In genomic region chrX:106015571-106016322, GRCm38 (mm10) we compare ENCODE assay signal across 8 mouse cellular contexts. TPM values are rescaled to one million over a fixed set of nuclear protein-coding genes. Genes with fewer than 3 reads are reported as not detected.
A peak's percentile ranks its signal among the peaks of the same experiment; 100 is the strongest.
DNase-seq lines count a peak whose midpoint lies in the region; ATAC-seq and TF ChIP-seq lines count a peak whose summit lies in the region.

Cox7b (plus strand) TSS chrX:106015700.

- H3K27me3 ChIP-seq in hindbrain, embryonic 16.5 days (replicated peaks; ENCODE audit: control insufficient read depth, insufficient read depth, low read length): no peaks in the 10 kb centered on the region

- peak within 1 kb of the TSS; percentile 47 for H3K4me2 ChIP-seq in hindbrain, embryonic 16.5 days (ENCODE audit: low read length)

- ATAC-seq in hindbrain, embryonic 16.5 days: peak; percentile 63

- H3K27ac ChIP-seq in cortical plate, adult 2 months (ENCODE audit: insufficient read depth, low read length): no peak within 1 kb of the TSS
- H3K27ac ChIP-seq in gastrocnemius, adult 2 months: peak within 1 kb of the TSS; percentile 93
- H3K27ac ChIP-seq in hindbrain, embryonic 16.5 days (ENCODE audit: low read depth, low read length): peak within 1 kb of the TSS; percentile 80

- no peak for TF ChIP-seq CTCF in cortical plate, adult 2 months (IDR thresholded peaks at IDR 0.05; ENCODE audit: extremely low read depth, insufficient read depth, low read length)
- TF ChIP-seq CTCF in gastrocnemius, adult 2 months (IDR thresholded peaks at IDR 0.05): no peak

- H3K36me3 ChIP-seq in hindbrain, embryonic 16.5 days (ENCODE audit: control insufficient read depth, insufficient read depth, low read length): no peaks in the 10 kb centered on the region

- no peaks in the 10 kb centered on the region; the same call in 1 of the 2 replicates for H3K4me1 ChIP-seq in cortical plate, adult 2 months (ENCODE audit: control insufficient read depth, insufficient read depth, low read length)
- peaks cover 5% of the 10 kb centered on the region; the same call in 1 of the 2 replicates for H3K4me1 ChIP-seq in hindbrain, embryonic 16.5 days (ENCODE audit: control insufficient read depth, insufficient read depth, low read depth, low read length)

- peak within 1 kb of the TSS; percentile 71 for H3K9ac ChIP-seq in hindbrain, embryonic 16.5 days (ENCODE audit: low read depth, low read length)

- peak; percentile 72 to 92 for DNase-seq in adrenal gland, adult (ENCODE audit: inconsistent age in 2 of 2, low spot score in 1 of 2)
- DNase-seq in gastrocnemius, adult 2 months: peak; percentile 73
- peak; percentile 68 for DNase-seq in left cerebral cortex, adult 11 months (ENCODE audit: low spot score)
- DNase-seq in lung, postnatal 36 days: peak; percentile 92
- DNase-seq in retina, postnatal 1 day: peak; percentile 95
- peak; percentile 34 for DNase-seq in urinary bladder, adult 2 months (ENCODE audit: low spot score)

- intact Hi-C loops in gastrocnemius, adult 2 months (cut with DNase I): no loop called here

- TF ChIP-seq POLR2A in cortical plate, adult 2 months (IDR thresholded peaks at IDR 0.05; ENCODE audit: extremely low read depth, insufficient read depth, low read length): peak; percentile 64

- H3K4me3 ChIP-seq in cortical plate, adult 2 months (ENCODE audit: insufficient read depth, low read length): peak within 1 kb of the TSS; percentile 90
- H3K4me3 ChIP-seq in gastrocnemius, adult 2 months: peak within 1 kb of the TSS; percentile 74
- peak within 1 kb of the TSS; percentile 55 for H3K4me3 ChIP-seq in hindbrain, embryonic 16.5 days (ENCODE audit: low read length)

- 21% methylated on average over 26 of the region's 26 CpGs for WGBS in hindbrain, embryonic 16.5 days

- H3K9me3 ChIP-seq in hindbrain, embryonic 16.5 days (ENCODE audit: control insufficient read depth, low read length): no peaks in the 10 kb centered on the region

RNA-seq across cellular contexts. Expression of gene Cox7b, which starts in this region (rescaled TPM):
- 394 and 420 TPM in 2 replicates for polyA plus RNA-seq in cortical plate, adult 2 months (2012; rRNA removed)
- 1,000 to 10,000 TPM in 1 of 2 experiments, 100 to 1,000 TPM in 1; 806 to 1,137 TPM for total RNA-seq in gastrocnemius, adult 2 months (2021)
- polyA plus RNA-seq in hindbrain, embryonic 16.5 days (2015; fragmentation: Nextera tagmentation; extraction: Ambion mirVana): 384 and 412 TPM in 2 replicates
- 213 and 279 TPM in 2 replicates for polyA plus RNA-seq in urinary bladder, adult 2 months (2012; rRNA removed)

Comparison
In these comparisons a context has a peak if more than half of its experiments do, and no peak if none do; other contexts are left out.
1. DNase-seq: peak in every context shown above with its lines; median percentile 95 in retina, postnatal 1 day; 92 in lung, postnatal 36 days; 82 in adrenal gland, adult; 73 in gastrocnemius, adult 2 months; 68 in left cerebral cortex, adult 11 months; 34 in urinary bladder, adult 2 months.